ENCODE assay signal across 28 mouse cellular contexts in genomic region chr6:5507821-5508220, GRCm38 (mm10). TPM values are rescaled to one million over a fixed set of nuclear protein-coding genes. Genes with fewer than 3 reads are reported as not detected.
DNase-seq lines count a peak whose midpoint lies in the region; ATAC-seq and TF ChIP-seq lines count a peak whose summit lies in the region.
"Had no signal": no experiment of that assay in that cellular context is flagged by ENCODE, and none has a peak within 500 bp of the region (broad histone marks: within the 10 kb centered on the region; RNA-seq: fewer than 3 reads in every experiment).

No protein-coding gene starts in this region.

- no peaks in the 10 kb centered on the region for H3K9me3 ChIP-seq in kidney, embryonic 16.5 days (ENCODE audit: low read length)
- no peaks in the 10 kb centered on the region for H3K9me3 ChIP-seq in stomach, postnatal 0 days (ENCODE audit: control insufficient read depth, low read length)
- H3K9me3 ChIP-seq in forebrain, postnatal 0 days (ENCODE audit: low read length), result no peaks in the 10 kb centered on the region
- H3K9me3 ChIP-seq: forebrain, embryonic 12.5 days; hindbrain, embryonic 12.5 days; midbrain, embryonic 12.5 days; neural tube, embryonic 15.5 days had no signal

- H3K27me3 ChIP-seq in kidney, embryonic 16.5 days (ENCODE audit: insufficient read depth, low read length), result no peaks in the 10 kb centered on the region
- no peaks in the 10 kb centered on the region for H3K27me3 ChIP-seq in stomach, postnatal 0 days (ENCODE audit: control insufficient read depth, insufficient read depth, low read length)
- no peaks in the 10 kb centered on the region for H3K27me3 ChIP-seq in forebrain, postnatal 0 days (ENCODE audit: insufficient read depth, low read length)
- H3K27me3 ChIP-seq: forebrain, embryonic 12.5 days; hindbrain, embryonic 12.5 days; midbrain, embryonic 12.5 days; neural tube, embryonic 15.5 days had no signal

- intact Hi-C loops in gastrocnemius, adult 2 months (cut with DNase I), result no loop called here

- ATAC-seq in kidney, embryonic 16.5 days (ENCODE audit: low FRiP score, low TSS enrichment), result no peak
- no peak for ATAC-seq in stomach, postnatal 0 days (ENCODE audit: low FRiP score, low TSS enrichment)
- ATAC-seq in forebrain, postnatal 0 days, result no peak
- ATAC-seq: CD4-positive, CD25-positive, alpha-beta regulatory T cell, adult 4 months; intestine, postnatal 0 days had no signal

- DNase-seq in gastrocnemius, adult 2 months, result no peak
- no peak for DNase-seq in gastrocnemius, adult 18-20 months (ENCODE audit: low spot score)
- peak; percentile 32 for DNase-seq in kidney, adult 18-20 months
- peak; percentile 19 for DNase-seq in urinary bladder, adult 2 months (ENCODE audit: low spot score)
- no peak for DNase-seq in urinary bladder, postnatal 36 days (ENCODE audit: low spot score in 2 of 2)
- DNase-seq in stomach, postnatal 0 days (ENCODE audit: low spot score), result no peak
- DNase-seq in forebrain, postnatal 0 days, result no peak
- DNase-seq: adrenal gland, adult 8-10 months; cerebellum, postnatal 10 days; gastrocnemius, postnatal 10 days; layer of hippocampus, postnatal 36 days; lung, adult 2 months; lung, postnatal 14 days; right cerebral cortex, adult 18-20 months; right cerebral cortex, postnatal 4 days; thymus, adult 18-20 months; thymus, postnatal 36 days had no signal

- peak overlapping the region; percentile 23; the same call in 1 of the 2 replicates for H3K4me3 ChIP-seq in gastrocnemius, adult 2 months
- no peak overlapping the region for H3K4me3 ChIP-seq in kidney, embryonic 16.5 days (ENCODE audit: low read length)
- no peak overlapping the region for H3K4me3 ChIP-seq in stomach, postnatal 0 days (ENCODE audit: low read depth, low read length)
- H3K4me3 ChIP-seq in forebrain, postnatal 0 days (ENCODE audit: low read depth, low read length), result no peak overlapping the region
- H3K4me3 ChIP-seq: forebrain, embryonic 12.5 days; hindbrain, embryonic 12.5 days; layer of hippocampus, adult 2 months; midbrain, embryonic 12.5 days; neural tube, embryonic 15.5 days had no signal

- H3K27ac ChIP-seq in gastrocnemius, adult 2 months, result peak overlapping the region; percentile 86
- H3K27ac ChIP-seq in kidney, embryonic 16.5 days (ENCODE audit: low read length), result no peak overlapping the region
- peak overlapping the region; percentile 79 for H3K27ac ChIP-seq in stomach, postnatal 0 days (replicated peaks)
- H3K27ac ChIP-seq in forebrain, postnatal 0 days (ENCODE audit: low read depth, low read length), result no peak overlapping the region
- H3K27ac ChIP-seq: forebrain, embryonic 12.5 days; hindbrain, embryonic 12.5 days; layer of hippocampus, adult 2 months; midbrain, embryonic 12.5 days; neural tube, embryonic 15.5 days had no signal

- H3K4me1 ChIP-seq in kidney, embryonic 16.5 days (ENCODE audit: insufficient read depth, low read length), result peaks cover 20% of the 10 kb centered on the region
- H3K4me1 ChIP-seq in stomach, postnatal 0 days (replicated peaks; ENCODE audit: control insufficient read depth, insufficient read depth), result peaks cover 3% of the 10 kb centered on the region; the same call in 1 of the 2 replicates
- H3K4me1 ChIP-seq in forebrain, postnatal 0 days (ENCODE audit: insufficient read depth), result no peaks in the 10 kb centered on the region
- H3K4me1 ChIP-seq: forebrain, embryonic 12.5 days; hindbrain, embryonic 12.5 days; midbrain, embryonic 12.5 days; neural tube, embryonic 15.5 days had no signal

- no peaks in the 10 kb centered on the region for H3K36me3 ChIP-seq in kidney, embryonic 16.5 days (ENCODE audit: insufficient read depth, low read length)
- no peaks in the 10 kb centered on the region for H3K36me3 ChIP-seq in stomach, postnatal 0 days (ENCODE audit: control insufficient read depth, insufficient read depth, low read length)
- no peaks in the 10 kb centered on the region for H3K36me3 ChIP-seq in forebrain, postnatal 0 days (ENCODE audit: insufficient read depth)
- H3K36me3 ChIP-seq: forebrain, embryonic 12.5 days; hindbrain, embryonic 12.5 days; midbrain, embryonic 12.5 days; neural tube, embryonic 15.5 days had no signal

- no peak for TF ChIP-seq EP300 in stomach, postnatal 0 days (optimal IDR thresholded peaks at IDR 0.05)

- no peak overlapping the region for H3K9ac ChIP-seq in kidney, embryonic 16.5 days (replicated peaks; ENCODE audit: low read length)
- no peak overlapping the region for H3K9ac ChIP-seq in stomach, postnatal 0 days (ENCODE audit: low read length)
- no peak overlapping the region for H3K9ac ChIP-seq in forebrain, postnatal 0 days
- H3K9ac ChIP-seq: forebrain, embryonic 12.5 days; hindbrain, embryonic 12.5 days; midbrain, embryonic 12.5 days; neural tube, embryonic 15.5 days had no signal

- H3K4me2 ChIP-seq in kidney, embryonic 16.5 days (replicated peaks; ENCODE audit: low read depth, low read length), result no peak overlapping the region
- no peak overlapping the region for H3K4me2 ChIP-seq in stomach, postnatal 0 days (replicated peaks; ENCODE audit: low read depth)
- no peak overlapping the region for H3K4me2 ChIP-seq in forebrain, postnatal 0 days (ENCODE audit: low read depth)
- H3K4me2 ChIP-seq: forebrain, embryonic 12.5 days; hindbrain, embryonic 12.5 days; liver, embryonic 11.5 days; midbrain, embryonic 12.5 days; neural tube, embryonic 15.5 days had no signal

- 50% methylated on average over 5 of the region's 5 CpGs for WGBS in kidney, embryonic 16.5 days
- 60% methylated on average over 5 of the region's 5 CpGs for WGBS in stomach, postnatal 0 days
- 92% methylated on average over 5 of the region's 5 CpGs for WGBS in forebrain, postnatal 0 days

- TF ChIP-seq CTCF in gastrocnemius, adult 2 months (IDR thresholded peaks at IDR 0.05), result no peak
- TF ChIP-seq CTCF in stomach, postnatal 0 days (IDR thresholded peaks at IDR 0.05; ENCODE audit: low read depth), result no peak
- no peak for TF ChIP-seq CTCF in forebrain, postnatal 0 days (IDR thresholded peaks at IDR 0.05; ENCODE audit: low read depth)

RNA-seq across cellular contexts. Expression of gene Pdk4, which starts 11.7 kb away (rescaled TPM):
- 1,000 to 10,000 TPM in 1 of 2 experiments, 100 to 1,000 TPM in 1; 484 to 1,239 TPM for total RNA-seq in gastrocnemius, adult 2 months (2021)
- 1,000 to 10,000 TPM in 1 of 2 experiments, 100 to 1,000 TPM in 1; 758 to 1,312 TPM for total RNA-seq in gastrocnemius, adult 18-20 months (2021)
- 3.6 and 4.2 TPM in 2 replicates for polyA plus RNA-seq in kidney, embryonic 16.5 days (2015; fragmentation: Nextera tagmentation; extraction: Ambion mirVana)
- polyA plus RNA-seq in urinary bladder, adult 2 months (2012; rRNA removed), result 37.1 and 40.3 TPM in 2 replicates
- polyA plus RNA-seq in stomach, postnatal 0 days (2015; fragmentation: Nextera tagmentation; extraction: Ambion mirVana), result 14.6 and 18.9 TPM in 2 replicates
- 1.8 and 3.2 TPM in 2 replicates for total RNA-seq in forebrain, postnatal 0 days (2014; rRNA removed)
- polyA plus RNA-seq in forebrain, postnatal 0 days (2015; fragmentation: Nextera tagmentation; extraction: Ambion mirVana), result 2.0 and 3.0 TPM in 2 replicates
- total RNA-seq: granulocyte monocyte progenitor cell, adult 5-6 weeks; megakaryocyte, adult 5-6 weeks had no signal
- polyA plus RNA-seq: CD4-positive, CD25-positive, alpha-beta regulatory T cell, adult 4 months had no signal

Comparison
In these comparisons a context has a peak if more than half of its experiments do, and no peak if none do; other contexts are left out.
1. DNase-seq: peak in kidney, adult 18-20 months (single experiment) and urinary bladder, adult 2 months (single experiment); none in gastrocnemius, adult 2 months (single experiment), gastrocnemius, adult 18-20 months (single experiment), urinary bladder, postnatal 36 days (0 of 2), stomach, postnatal 0 days (single experiment) and forebrain, postnatal 0 days (single experiment).
2. H3K27ac ChIP-seq: peak in gastrocnemius, adult 2 months (single experiment) and stomach, postnatal 0 days (single experiment); none in kidney, embryonic 16.5 days (single experiment) and forebrain, postnatal 0 days (single experiment).